ENCODE assay signal across 22 mouse cellular contexts in genomic region chr15:11737436-11738000, GRCm38 (mm10).
A peak's percentile ranks its signal among the peaks of the same experiment; 100 is the strongest.
DNase-seq lines count a peak whose midpoint lies in the region; ATAC-seq and TF ChIP-seq lines count a peak whose summit lies in the region.
"Had no signal": no experiment of that assay in that cellular context is flagged by ENCODE, and none has a peak within 500 bp of the region (broad histone marks: within the 10 kb centered on the region; RNA-seq: fewer than 3 reads in every experiment).

No protein-coding gene starts in this region.

- no peak overlapping the region for H3K27ac ChIP-seq in forebrain, embryonic 16.5 days (ENCODE audit: low read length)
- H3K27ac ChIP-seq in forebrain, embryonic 15.5 days (replicated peaks) = no peak overlapping the region
- H3K27ac ChIP-seq in kidney, embryonic 15.5 days = peak overlapping the region; percentile 64
- 0 out of 2 replicates have a peak overlapping the region, but pooled peaks have one; percentile 11 for H3K27ac ChIP-seq in layer of hippocampus, adult 2 months
- H3K27ac ChIP-seq in lung, embryonic 16.5 days (ENCODE audit: low read length) = 0 out of 2 replicates have a peak overlapping the region, but pooled peaks have one; percentile 27
- H3K27ac ChIP-seq: embryonic facial prominence, embryonic 12.5 days; heart, embryonic 15.5 days; hindbrain, embryonic 13.5 days; hindbrain, postnatal 0 days had no signal

- H3K36me3 ChIP-seq in forebrain, embryonic 16.5 days (ENCODE audit: control insufficient read depth, insufficient read depth) = no peaks in the 10 kb centered on the region
- no peaks in the 10 kb centered on the region for H3K36me3 ChIP-seq in forebrain, embryonic 15.5 days
- no peaks in the 10 kb centered on the region for H3K36me3 ChIP-seq in kidney, embryonic 15.5 days
- H3K36me3 ChIP-seq in lung, embryonic 16.5 days (ENCODE audit: control insufficient read depth, insufficient read depth, low read length) = no peaks in the 10 kb centered on the region
- H3K36me3 ChIP-seq: embryonic facial prominence, embryonic 12.5 days; heart, embryonic 15.5 days; hindbrain, embryonic 13.5 days had no signal

- no peak for DNase-seq in kidney, postnatal 36 days
- no peak for DNase-seq in layer of hippocampus, adult 2 months (ENCODE audit: low spot score in 2 of 2)
- no peak for DNase-seq in layer of hippocampus, adult 11-12 months (ENCODE audit: low spot score)
- DNase-seq in lung, postnatal 10 days = no peak
- DNase-seq: cerebellum, adult 11-12 months; cerebellum, adult 9-10 months; cerebellum, postnatal 25 days; gastrocnemius, postnatal 36 days; heart, adult 18-20 months; heart, postnatal 14 days had no signal

- no peaks in the 10 kb centered on the region for H3K9me3 ChIP-seq in forebrain, embryonic 16.5 days (ENCODE audit: control insufficient read depth, low read length)
- no peaks in the 10 kb centered on the region for H3K9me3 ChIP-seq in forebrain, embryonic 15.5 days
- no peaks in the 10 kb centered on the region for H3K9me3 ChIP-seq in kidney, embryonic 15.5 days (replicated peaks)
- H3K9me3 ChIP-seq in lung, embryonic 16.5 days (ENCODE audit: control insufficient read depth, low read length) = no peaks in the 10 kb centered on the region
- H3K9me3 ChIP-seq: embryonic facial prominence, embryonic 12.5 days; heart, embryonic 15.5 days; hindbrain, embryonic 13.5 days had no signal

- ATAC-seq in forebrain, embryonic 16.5 days = 0 out of 2 replicates have a peak, but pooled peaks have one; percentile 47
- no peak for ATAC-seq in forebrain, embryonic 15.5 days (replicated peaks)
- no peak for ATAC-seq in kidney, embryonic 15.5 days (replicated peaks; ENCODE audit: low FRiP score)
- peak; percentile 41; the same call in 1 of the 2 replicates for ATAC-seq in lung, embryonic 16.5 days (ENCODE audit: low read depth)
- ATAC-seq: activated CD4-positive, CD25-positive, alpha-beta regulatory T cell, adult 4 months; hindbrain, postnatal 0 days; Patski had no signal

- no peak for TF ChIP-seq CTCF in layer of hippocampus, adult 2 months (conservative IDR thresholded peaks at IDR 0.05)

- 83% methylated on average over 4 of the region's 4 CpGs for WGBS in forebrain, embryonic 16.5 days
- 80% methylated on average over 4 of the region's 4 CpGs for WGBS in forebrain, embryonic 15.5 days
- WGBS in kidney, embryonic 15.5 days = 54% methylated on average over 4 of the region's 4 CpGs
- 37% methylated on average over 4 of the region's 4 CpGs for WGBS in lung, embryonic 16.5 days

- H3K4me2 ChIP-seq in forebrain, embryonic 16.5 days (ENCODE audit: low read length) = no peak overlapping the region
- no peak overlapping the region for H3K4me2 ChIP-seq in forebrain, embryonic 15.5 days (replicated peaks)
- H3K4me2 ChIP-seq in kidney, embryonic 15.5 days = no peak overlapping the region
- no peak overlapping the region for H3K4me2 ChIP-seq in lung, embryonic 16.5 days (ENCODE audit: low read depth, low read length)
- H3K4me2 ChIP-seq: embryonic facial prominence, embryonic 12.5 days; heart, embryonic 11.5 days; heart, embryonic 15.5 days; hindbrain, embryonic 13.5 days had no signal

- no peaks in the 10 kb centered on the region for H3K27me3 ChIP-seq in forebrain, embryonic 16.5 days (replicated peaks; ENCODE audit: control insufficient read depth, insufficient read depth, low read length)
- no peaks in the 10 kb centered on the region for H3K27me3 ChIP-seq in forebrain, embryonic 15.5 days
- H3K27me3 ChIP-seq in kidney, embryonic 15.5 days = no peaks in the 10 kb centered on the region
- H3K27me3 ChIP-seq in lung, embryonic 16.5 days (ENCODE audit: control insufficient read depth, insufficient read depth, low read depth, low read length) = no peaks in the 10 kb centered on the region
- H3K27me3 ChIP-seq: CH12.LX; heart, embryonic 15.5 days; hindbrain, embryonic 13.5 days had no signal

- H3K4me3 ChIP-seq in forebrain, embryonic 16.5 days (replicated peaks; ENCODE audit: low read length) = no peak overlapping the region
- no peak overlapping the region for H3K4me3 ChIP-seq in forebrain, embryonic 15.5 days
- no peak overlapping the region for H3K4me3 ChIP-seq in kidney, embryonic 15.5 days (replicated peaks)
- no peak overlapping the region for H3K4me3 ChIP-seq in layer of hippocampus, adult 2 months
- H3K4me3 ChIP-seq in lung, embryonic 16.5 days (ENCODE audit: low read length) = no peak overlapping the region
- H3K4me3 ChIP-seq: embryonic facial prominence, embryonic 12.5 days; heart, embryonic 15.5 days; hindbrain, embryonic 13.5 days had no signal

- H3K9ac ChIP-seq in forebrain, embryonic 16.5 days (replicated peaks; ENCODE audit: low read depth, low read length) = no peak overlapping the region
- no peak overlapping the region for H3K9ac ChIP-seq in forebrain, embryonic 15.5 days (replicated peaks)
- no peak overlapping the region for H3K9ac ChIP-seq in kidney, embryonic 15.5 days
- H3K9ac ChIP-seq in lung, embryonic 16.5 days (ENCODE audit: low read length) = no peak overlapping the region
- H3K9ac ChIP-seq: embryonic facial prominence, embryonic 12.5 days; heart, embryonic 15.5 days; hindbrain, embryonic 13.5 days had no signal

- H3K4me1 ChIP-seq in forebrain, embryonic 16.5 days (replicated peaks; ENCODE audit: control insufficient read depth, insufficient read depth, low read length) = 0 out of 2 replicates have a peak, but pooled peaks cover 9% of the 10 kb centered on the region
- H3K4me1 ChIP-seq in forebrain, embryonic 15.5 days = peaks cover 13% of the 10 kb centered on the region
- peaks cover 11% of the 10 kb centered on the region for H3K4me1 ChIP-seq in kidney, embryonic 15.5 days
- H3K4me1 ChIP-seq in lung, embryonic 16.5 days (replicated peaks; ENCODE audit: control insufficient read depth, insufficient read depth, low read length) = peaks cover 8% of the 10 kb centered on the region

Comparison
In these comparisons a context has a peak if more than half of its experiments do, and no peak if none do; other contexts are left out.
1. ATAC-seq: peak in forebrain, embryonic 16.5 days (single experiment) and lung, embryonic 16.5 days (single experiment); none in forebrain, embryonic 15.5 days (single experiment) and kidney, embryonic 15.5 days (single experiment).
2. H3K27ac ChIP-seq: peak in kidney, embryonic 15.5 days (single experiment), layer of hippocampus, adult 2 months (single experiment) and lung, embryonic 16.5 days (single experiment); none in forebrain, embryonic 16.5 days (single experiment) and forebrain, embryonic 15.5 days (single experiment).